In genomic region chr7:136894106-136894986, GRCm38 (mm10) we compare ENCODE assay signal across 9 mouse cellular contexts. TPM values are rescaled to one million over a fixed set of nuclear protein-coding genes. Genes with fewer than 3 reads are reported as not detected.
DNase-seq lines count a peak whose midpoint lies in the region; ATAC-seq and TF ChIP-seq lines count a peak whose summit lies in the region.
"Had no signal": no experiment of that assay in that cellular context is flagged by ENCODE, and none has a peak within 500 bp of the region (broad histone marks: within the 10 kb centered on the region; RNA-seq: fewer than 3 reads in every experiment).

Gene Mgmt, plus strand, starts transcription at chr7:136894614.

- no peaks in the 10 kb centered on the region for H3K27me3 ChIP-seq in forebrain, embryonic 10.5 days (ENCODE audit: poor library complexity, severe bottlenecking)
- H3K27me3 ChIP-seq in heart, embryonic 14.5 days (ENCODE audit: control insufficient read depth, insufficient read depth, low read length) = no peaks in the 10 kb centered on the region
- no peaks in the 10 kb centered on the region for H3K27me3 ChIP-seq in liver, embryonic 11.5 days (replicated peaks; ENCODE audit: control insufficient read depth, insufficient read depth, low read length)
- no peaks in the 10 kb centered on the region for H3K27me3 ChIP-seq in myocyte (ENCODE audit: control insufficient read depth, insufficient read depth, insufficient read length)
- H3K27me3 ChIP-seq: Patski had no signal

- H3K27ac ChIP-seq in forebrain, embryonic 10.5 days = peak within 1 kb of the TSS; percentile 84
- peak within 1 kb of the TSS; percentile 37 to 55; a peak in 2 of 4 replicates for H3K27ac ChIP-seq in heart, embryonic 14.5 days (replicated peaks in 1 of 2; ENCODE audit: control insufficient read depth in 1 of 2, insufficient read depth in 1 of 2, low read depth in 2 of 2, low read length in 2 of 2)
- H3K27ac ChIP-seq in liver, embryonic 11.5 days (ENCODE audit: low read depth, low read length) = peak within 1 kb of the TSS; percentile 55

- H3K9ac ChIP-seq in heart, embryonic 14.5 days (ENCODE audit: low read length) = peak within 1 kb of the TSS; percentile 64
- H3K9ac ChIP-seq in liver, embryonic 11.5 days (ENCODE audit: low read depth, low read length) = peak within 1 kb of the TSS; percentile 75

- WGBS in forebrain, embryonic 10.5 days = 12% methylated on average over 33 of the region's 33 CpGs
- 10% methylated on average over 33 of the region's 33 CpGs for WGBS in heart, embryonic 14.5 days
- WGBS in liver, embryonic 11.5 days = 9% methylated on average over 33 of the region's 33 CpGs

- H3K4me1 ChIP-seq in forebrain, embryonic 10.5 days = peaks cover 20% of the 10 kb centered on the region
- H3K4me1 ChIP-seq in heart, embryonic 14.5 days (ENCODE audit: control insufficient read depth in 2 of 2, insufficient read depth in 2 of 2, low read length in 2 of 2) = peaks cover 10 to 13% of the 10 kb centered on the region in 2 experiments
- H3K4me1 ChIP-seq in liver, embryonic 11.5 days (replicated peaks; ENCODE audit: control insufficient read depth, insufficient read depth, low read length) = peaks cover 14% of the 10 kb centered on the region

- ATAC-seq in heart, embryonic 14.5 days (ENCODE audit: insufficient number of reproducible peaks, insufficient read depth, low FRiP score, low read depth) = peak; percentile 97
- ATAC-seq in liver, embryonic 11.5 days (replicated peaks; ENCODE audit: low FRiP score) = peak; percentile 99
- ATAC-seq: Patski had no signal

- H3K36me3 ChIP-seq in forebrain, embryonic 10.5 days (replicated peaks) = no peaks in the 10 kb centered on the region
- H3K36me3 ChIP-seq in heart, embryonic 14.5 days (ENCODE audit: control insufficient read depth, insufficient read depth, low read length) = no peaks in the 10 kb centered on the region
- H3K36me3 ChIP-seq in liver, embryonic 11.5 days (ENCODE audit: control insufficient read depth, insufficient read depth, low read length) = no peaks in the 10 kb centered on the region
- H3K36me3 ChIP-seq in myocyte (ENCODE audit: control insufficient read depth, insufficient read depth) = no peaks in the 10 kb centered on the region

- no peaks in the 10 kb centered on the region for H3K79me2 ChIP-seq in myocyte (ENCODE audit: control insufficient read depth, insufficient read depth)

- peak within 1 kb of the TSS; percentile 52 for H3K4me3 ChIP-seq in forebrain, embryonic 10.5 days
- H3K4me3 ChIP-seq in heart, embryonic 14.5 days (ENCODE audit: control insufficient read depth in 1 of 2, insufficient read depth in 1 of 2, low read depth in 1 of 2, low read length in 2 of 2) = peak within 1 kb of the TSS; percentile 37 to 45
- peak within 1 kb of the TSS; percentile 54 for H3K4me3 ChIP-seq in liver, embryonic 11.5 days (ENCODE audit: low read depth, low read length)
- no peak within 1 kb of the TSS for H3K4me3 ChIP-seq in myocyte

- no peak within 1 kb of the TSS for H3ac ChIP-seq in myocyte (ENCODE audit: control insufficient read depth, insufficient read length)

- H3K9me3 ChIP-seq in forebrain, embryonic 10.5 days = no peaks in the 10 kb centered on the region
- H3K9me3 ChIP-seq in heart, embryonic 14.5 days (ENCODE audit: control insufficient read depth, low read length) = no peaks in the 10 kb centered on the region
- H3K9me3 ChIP-seq in liver, embryonic 11.5 days (ENCODE audit: control insufficient read depth, low read length) = no peaks in the 10 kb centered on the region

- H3K4me2 ChIP-seq in heart, embryonic 14.5 days (ENCODE audit: low read length) = peak within 1 kb of the TSS; percentile 73
- H3K4me2 ChIP-seq in liver, embryonic 11.5 days = peak within 1 kb of the TSS; percentile 81
- peak within 1 kb of the TSS; percentile 56 for H3K4me2 ChIP-seq in myocyte (ENCODE audit: low read depth)

- DNase-seq in CD4-positive, CD25-positive, alpha-beta regulatory T cell, adult 2 months (ENCODE audit: low read depth, low spot score) = peak; percentile 95
- peak; percentile 83 for DNase-seq in c-Kit-positive CD71-positive TER-119-negative erythroid progenitor cells, embryonic 14.5 days (ENCODE audit: low read depth)
- peak; percentile 95 for DNase-seq in forebrain, embryonic 10.5 days (ENCODE audit: extremely low spot score, low spot score)
- peak; percentile 97 for DNase-seq in kidney, postnatal 10 days
- peak; percentile 93 for DNase-seq in liver, embryonic 11.5 days (ENCODE audit: low spot score)
- DNase-seq in spleen, postnatal 4 days (ENCODE audit: low spot score in 2 of 2) = peak; percentile 90 to 92

- TF ChIP-seq POLR2A in myocyte (IDR thresholded peaks at IDR 0.05; ENCODE audit: insufficient read length, low read depth) = peak; percentile 47

TF ChIP-seq in myocyte, 11 proteins besides CTCF, POLR2A, EP300 and RAD21:
- TF ChIP-seq MYOG (IDR thresholded peaks at IDR 0.05; ENCODE audit: control insufficient read depth in 1 of 3, insufficient read depth in 1 of 3, insufficient read length in 2 of 3, low read depth in 2 of 3) = no peak
- TF ChIP-seq CEBPB (IDR thresholded peaks at IDR 0.05; ENCODE audit: insufficient read depth, poor library complexity, severe bottlenecking) = no peak
- TF ChIP-seq TCF3 (IDR thresholded peaks at IDR 0.05; ENCODE audit: insufficient read length, low read depth) = no peak
- no peak for TF ChIP-seq REST (IDR thresholded peaks at IDR 0.05; ENCODE audit: insufficient read depth, insufficient read length)
- TF ChIP-seq USF1 (IDR thresholded peaks at IDR 0.05; ENCODE audit: low read depth) = no peak
- TF ChIP-seq MYOD1 (IDR thresholded peaks at IDR 0.05; ENCODE audit: control insufficient read depth in 1 of 3, insufficient read length in 2 of 3, low read depth in 2 of 3) = no peak
- TF ChIP-seq TCF12 (IDR thresholded peaks at IDR 0.05; ENCODE audit: insufficient read depth, poor library complexity, severe bottlenecking) = no peak
- TF ChIP-seq E2F4 (IDR thresholded peaks at IDR 0.05; ENCODE audit: insufficient read depth) = no peak
- no peak for TF ChIP-seq SRF (IDR thresholded peaks at IDR 0.05; ENCODE audit: control insufficient read depth, insufficient read length, low read depth)
- no peak for TF ChIP-seq POLR2AphosphoS2 (IDR thresholded peaks at IDR 0.05; ENCODE audit: insufficient read length, low read depth)
- no peak for TF ChIP-seq MAX (IDR thresholded peaks at IDR 0.05; ENCODE audit: low read depth)
TF ChIP-seq in myocyte: peak in this region for 0.

RNA-seq across cellular contexts. Expression of gene Mgmt, which starts in this region (rescaled TPM):
- polyA plus RNA-seq in forebrain, embryonic 10.5 days (2016; fragmentation: Nextera tagmentation; extraction: Ambion mirVana) = 4.1 and 4.6 TPM in 2 replicates
- 7.5 and 8.1 TPM in 2 replicates for polyA plus RNA-seq in heart, embryonic 14.5 days (2014; fragmentation: Nextera tagmentation; extraction: Ambion mirVana)
- polyA plus RNA-seq in liver, embryonic 11.5 days (2014; fragmentation: Nextera tagmentation; extraction: Ambion mirVana) = 5.9 and 6.5 TPM in 2 replicates
- 1.3 TPM for polyA plus RNA-seq in myocyte (2012; fragmentation: generic; extraction: Trizol)
- polyA plus RNA-seq: Patski had no signal
